Mouse (Mus musculus) bone marrow macrophage, adult 2 months (primary cell): Measurements from ENCODE around the gene Ift27. TPM values are rescaled to one million over a fixed set of nuclear protein-coding genes. Genes with fewer than 3 reads are reported as not detected.
A peak's percentile ranks its signal among the peaks of the same experiment; 100 is the strongest.

Experiments used
- H3K27ac ChIP-seq: 2 replicates; pipeline ENCODE4 v1.5.1; 2012; ENCODE audit warnings: low read depth, low read length; ENCODE audit not compliant: insufficient read depth
- H3K4me1 ChIP-seq: 2 replicates; pipeline ENCODE4 v1.6.1; 2012; ENCODE audit warnings: low read length; ENCODE audit not compliant: control insufficient read depth, insufficient read depth
- H3K4me3 ChIP-seq: 2 replicates; pipeline ENCODE4 v1.5.1; 2012; ENCODE audit warnings: mild to moderate bottlenecking, low read length, moderate library complexity; ENCODE audit not compliant: insufficient read depth
- CTCF ChIP-seq: IDR thresholded peaks from 2 replicates; pipeline ENCODE4 v1.5.1; 2012; ENCODE audit warnings: low read depth, mild to moderate bottlenecking, low read length, moderate library complexity
- POLR2A ChIP-seq: IDR thresholded peaks from 2 replicates; pipeline ENCODE4 v1.6.1; 2012; ENCODE audit warnings: mild to moderate bottlenecking, low read depth, low read length, borderline replicate concordance
- polyA plus RNA-seq: library from polyadenylated mRNA; stranded (reverse); fragments of >200 nt; gene quantifications from 2 replicates; pipeline ENCODE4 v1.2.4, GENCODE M21; 2012; ENCODE audit not compliant: missing spikeins, insufficient read depth, insufficient read length

Ift27 gene
- polyA plus RNA-seq, 1 experiment: 19.8 TPM

- TF ChIP-seq POLR2A (no peak), CTCF (no peak)
- H3K4me1 ChIP-seq: peaks cover 11% of the 10 kb centered on the region
- no peak overlapping the region for H3K27ac ChIP-seq
- H3K4me3 ChIP-seq: peak overlapping the region; percentile 85
These were observed 749 bp downstream of the Ift27 start for GRCm38 (mm10) chr15:78172899-78173817.

GRCm38 (mm10) chr15:78172256-78172898 is 1.5 kb downstream of the Ift27 start:
- TF ChIP-seq CTCF (no peak), POLR2A (no peak)
- Histone ChIP-seq H3K4me1 (peaks cover 11% of the 10 kb centered on the region), H3K27ac (no peak overlapping the region), H3K4me3 (no peak overlapping the region)

- TF ChIP-seq POLR2A (no peak), CTCF (no peak)
- H3K27ac ChIP-seq: no peak overlapping the region
- peaks cover 11% of the 10 kb centered on the region for H3K4me1 ChIP-seq
- H3K4me3 ChIP-seq: no peak overlapping the region
These were observed 2.3 kb downstream of the Ift27 start for GRCm38 (mm10) chr15:78171651-78172050.

GRCm38 (mm10) chr15:78170708-78171107 is 3.2 kb downstream of the Ift27 start:
- H3K4me3 ChIP-seq: no peak overlapping the region
- peaks cover 11% of the 10 kb centered on the region for H3K4me1 ChIP-seq
- TF ChIP-seq CTCF: no peak
- TF ChIP-seq POLR2A: no peak

GRCm38 (mm10) chr15:78169566-78169965 is 4.3 kb downstream of the Ift27 start:
- no peak for TF ChIP-seq POLR2A
- no peak for TF ChIP-seq CTCF
- no peak overlapping the region for H3K4me3 ChIP-seq
- peaks cover 3% of the 10 kb centered on the region; the same call in 1 of the 2 replicates for H3K4me1 ChIP-seq
- no peak overlapping the region for H3K27ac ChIP-seq

More at GRCm38 (mm10) chr15:78170708-78171107, 3.2 kb downstream of the Ift27 start:
- H3K27ac ChIP-seq: no peak overlapping the region

- no peak overlapping the region for H3K27ac ChIP-seq
- no peak overlapping the region for H3K4me3 ChIP-seq
- no peaks in the 10 kb centered on the region for H3K4me1 ChIP-seq
- TF ChIP-seq CTCF (no peak), POLR2A (no peak)
These were observed 8.6 kb downstream of the Ift27 start for GRCm38 (mm10) chr15:78165292-78165691.

GRCm38 (mm10) chr15:78164466-78164865 is 9.4 kb downstream of the Ift27 start:
- Histone ChIP-seq H3K4me3 (no peak overlapping the region), H3K4me1 (no peaks in the 10 kb centered on the region), H3K27ac (no peak overlapping the region)
- no peak for TF ChIP-seq POLR2A
- TF ChIP-seq CTCF: no peak

- no peak overlapping the region for H3K27ac ChIP-seq
- H3K4me3 ChIP-seq: no peak overlapping the region
- no peak for TF ChIP-seq CTCF
- no peak for TF ChIP-seq POLR2A
- H3K4me1 ChIP-seq: no peaks in the 10 kb centered on the region
These were observed 12.0 kb downstream of the Ift27 start for GRCm38 (mm10) chr15:78161946-78162345.

- no peaks in the 10 kb centered on the region for H3K4me1 ChIP-seq
- no peak overlapping the region for H3K4me3 ChIP-seq
- TF ChIP-seq POLR2A (no peak), CTCF (no peak)
- no peak overlapping the region for H3K27ac ChIP-seq
These were observed 15.6 kb downstream of the Ift27 start for GRCm38 (mm10) chr15:78158335-78158734.

GRCm38 (mm10) chr15:78157824-78158223 is 16.1 kb downstream of the Ift27 start:
- H3K27ac ChIP-seq: no peak overlapping the region
- no peaks in the 10 kb centered on the region for H3K4me1 ChIP-seq
- H3K4me3 ChIP-seq: no peak overlapping the region
- no peak for TF ChIP-seq CTCF
- no peak for TF ChIP-seq POLR2A
